Mouse (Mus musculus): ENCODE measurements around the gene Triobp.

DNA sequence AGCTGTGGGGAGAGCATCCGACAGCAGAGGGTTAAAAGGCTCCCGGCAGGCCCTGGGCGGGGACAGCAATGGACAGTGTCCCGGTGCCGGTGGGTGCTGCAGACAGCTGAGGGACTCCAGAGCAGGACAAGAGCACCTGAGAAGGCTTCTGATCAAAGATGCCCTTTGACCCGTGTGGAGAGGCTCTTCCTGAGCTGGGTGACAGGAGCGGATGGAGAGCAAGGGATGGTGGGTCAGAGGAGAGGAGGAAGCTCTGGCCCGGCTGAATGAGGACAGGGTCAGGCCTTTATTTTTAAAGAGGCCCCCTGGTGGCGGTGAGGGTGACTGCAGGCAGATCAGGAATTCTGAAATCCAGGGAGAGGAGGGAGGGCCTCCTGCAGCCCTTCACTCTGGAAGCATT, 4.9 kb upstream of the Triobp start:
- peak; percentile 70 for TF ChIP-seq CTCF (IDR thresholded peaks at IDR 0.05; ENCODE audit: extremely low read depth, insufficient read depth, insufficient read length, insufficient replicate concordance)
- TF ChIP-seq POLR2A (IDR thresholded peaks at IDR 0.05; ENCODE audit: low read depth, low read length) = no peak

Data from spleen, adult 2 months (tissue).